Comparison of ENCODE assay signal across 8 mouse cellular contexts in genomic region chr17:78836056-78836455, GRCm38 (mm10). TPM values are rescaled to one million over a fixed set of nuclear protein-coding genes. Genes with fewer than 3 reads are reported as not detected.
DNase-seq lines count a peak whose midpoint lies in the region; ATAC-seq and TF ChIP-seq lines count a peak whose summit lies in the region.

No protein-coding gene starts in this region.

- H3K9ac ChIP-seq in hindbrain, embryonic 15.5 days, result peak overlapping the region; percentile 39

- DNase-seq in lung, adult 2 months, result no peak
- DNase-seq in lung, postnatal 14 days, result no peak
- DNase-seq in left cerebral cortex, adult 18-20 months (ENCODE audit: low spot score in 2 of 2), result no peak
- DNase-seq in thymus, postnatal 14 days, result no peak
- no peak for DNase-seq in kidney, postnatal 36 days

- H3K36me3 ChIP-seq in hindbrain, embryonic 15.5 days, result peaks cover 26% of the 10 kb centered on the region
- peaks cover 5% of the 10 kb centered on the region for H3K36me3 ChIP-seq in myocyte (ENCODE audit: control insufficient read depth, insufficient read depth)

- H3K4me3 ChIP-seq in lung, adult 2 months (replicated peaks; ENCODE audit: extremely low read depth, low read depth, low read length), result peak overlapping the region; percentile 77
- peak overlapping the region; percentile 75 for H3K4me3 ChIP-seq in brown adipose tissue, adult 24 weeks (ENCODE audit: insufficient read depth, low read depth, low read length)
- peak overlapping the region; percentile 95 for H3K4me3 ChIP-seq in hindbrain, embryonic 15.5 days
- H3K4me3 ChIP-seq in myocyte, result peak overlapping the region; percentile 87

- H3K9me3 ChIP-seq in hindbrain, embryonic 15.5 days, result no peaks in the 10 kb centered on the region

- H3K4me1 ChIP-seq in lung, adult 2 months (ENCODE audit: control insufficient read depth, insufficient read depth, low read length), result no peaks in the 10 kb centered on the region
- H3K4me1 ChIP-seq in brown adipose tissue, adult 24 weeks (ENCODE audit: control insufficient read depth, insufficient read depth, insufficient read length, low read length), result peaks cover 2% of the 10 kb centered on the region; the same call in 1 of the 2 replicates
- H3K4me1 ChIP-seq in hindbrain, embryonic 15.5 days (replicated peaks), result peaks cover 18% of the 10 kb centered on the region

- H3K27me3 ChIP-seq in hindbrain, embryonic 15.5 days, result no peaks in the 10 kb centered on the region
- no peaks in the 10 kb centered on the region for H3K27me3 ChIP-seq in myocyte (ENCODE audit: control insufficient read depth, insufficient read depth, insufficient read length)

- H3K79me2 ChIP-seq in myocyte (ENCODE audit: control insufficient read depth, insufficient read depth), result peaks cover 6% of the 10 kb centered on the region

- no peak for ATAC-seq in hindbrain, embryonic 15.5 days (ENCODE audit: low FRiP score, low read depth)

- no peak for TF ChIP-seq POLR2A in lung, adult 2 months (IDR thresholded peaks at IDR 0.05; ENCODE audit: borderline replicate concordance, extremely low read depth, low read depth, low read length)
- TF ChIP-seq POLR2A in myocyte (IDR thresholded peaks at IDR 0.05; ENCODE audit: insufficient read length, low read depth), result no peak

- H3K4me2 ChIP-seq in hindbrain, embryonic 15.5 days, result peak overlapping the region; percentile 73
- H3K4me2 ChIP-seq in myocyte (ENCODE audit: low read depth), result peak overlapping the region; percentile 95

- no peak for TF ChIP-seq CTCF in lung, adult 2 months (IDR thresholded peaks at IDR 0.05; ENCODE audit: insufficient read depth, low read length)

- 21% methylated on average over 2 of the region's 2 CpGs for WGBS in lung, adult 2 months
- WGBS in hindbrain, embryonic 15.5 days, result 21% methylated on average over 2 of the region's 2 CpGs

- peak overlapping the region; percentile 38 for H3ac ChIP-seq in myocyte (ENCODE audit: control insufficient read depth, insufficient read length)

- H3K27ac ChIP-seq in brown adipose tissue, adult 24 weeks (replicated peaks; ENCODE audit: low read depth, low read length), result no peak overlapping the region
- H3K27ac ChIP-seq in hindbrain, embryonic 15.5 days (replicated peaks), result peak overlapping the region; percentile 88

TF ChIP-seq in myocyte, 11 proteins besides CTCF, POLR2A, EP300 and RAD21:
- TF ChIP-seq MYOG (IDR thresholded peaks at IDR 0.05; ENCODE audit: control insufficient read depth in 1 of 3, insufficient read depth in 1 of 3, insufficient read length in 2 of 3, low read depth in 2 of 3), result no peak
- TF ChIP-seq MAX (IDR thresholded peaks at IDR 0.05; ENCODE audit: low read depth), result no peak
- no peak for TF ChIP-seq POLR2AphosphoS2 (IDR thresholded peaks at IDR 0.05; ENCODE audit: insufficient read length, low read depth)
- TF ChIP-seq USF1 (IDR thresholded peaks at IDR 0.05; ENCODE audit: low read depth), result no peak
- no peak for TF ChIP-seq CEBPB (IDR thresholded peaks at IDR 0.05; ENCODE audit: insufficient read depth, poor library complexity, severe bottlenecking)
TF ChIP-seq in myocyte: peak in this region for 0.

RNA-seq across cellular contexts. Expression of gene Gpatch11, which starts 0.7 kb away (rescaled TPM):
- polyA plus RNA-seq in lung, adult 2 months (2012; rRNA removed), result 7.3 and 12.6 TPM in 2 replicates
- polyA plus RNA-seq in brown adipose tissue, adult 24 weeks (2012; ENCODE audit: insufficient read depth, insufficient read length, missing spikeins), result 39.0 and 60.0 TPM in 2 replicates
- polyA plus RNA-seq in hindbrain, embryonic 15.5 days (2015; fragmentation: Nextera tagmentation; extraction: Ambion mirVana), result 50.8 and 57.9 TPM in 2 replicates
- 16.6 TPM for polyA plus RNA-seq in myocyte (2012; fragmentation: generic; extraction: Trizol)
- total RNA-seq in left cerebral cortex, adult 18-20 months (2021), result 10 to 100 TPM; 37.4 to 44.6 TPM

RNA-seq across cellular contexts. Expression of gene Heatr5b, which starts 0.9 kb away (rescaled TPM):
- polyA plus RNA-seq in lung, adult 2 months (2012; rRNA removed), result 17.7 and 24.2 TPM in 2 replicates
- polyA plus RNA-seq in brown adipose tissue, adult 24 weeks (2012; ENCODE audit: insufficient read depth, insufficient read length, missing spikeins), result 24.7 and 32.8 TPM in 2 replicates
- 19.7 and 20.5 TPM in 2 replicates for polyA plus RNA-seq in hindbrain, embryonic 15.5 days (2015; fragmentation: Nextera tagmentation; extraction: Ambion mirVana)
- polyA plus RNA-seq in myocyte (2012; fragmentation: generic; extraction: Trizol), result 11.8 TPM
- 10 to 100 TPM; 49.5 to 53.4 TPM for total RNA-seq in left cerebral cortex, adult 18-20 months (2021)

RNA-seq across cellular contexts. Expression of gene Eif2ak2, which starts 46.3 kb away (rescaled TPM):
- polyA plus RNA-seq in lung, adult 2 months (2012; rRNA removed), result 3.9 and 7.5 TPM in 2 replicates
- polyA plus RNA-seq in brown adipose tissue, adult 24 weeks (2012; ENCODE audit: insufficient read depth, insufficient read length, missing spikeins), result 10.0 and 12.0 TPM in 2 replicates
- polyA plus RNA-seq in hindbrain, embryonic 15.5 days (2015; fragmentation: Nextera tagmentation; extraction: Ambion mirVana), result 4.2 and 6.1 TPM in 2 replicates
- 1.9 TPM for polyA plus RNA-seq in myocyte (2012; fragmentation: generic; extraction: Trizol)
- total RNA-seq in left cerebral cortex, adult 18-20 months (2021), result 1 to 10 TPM; 4.3 to 5.0 TPM
